Mouse (Mus musculus) left cerebral cortex, adult 8-10 months (tissue): Measurements from ENCODE around the gene Hpse2. TPM values are rescaled to one million over a fixed set of nuclear protein-coding genes. Genes with fewer than 3 reads are reported as not detected.
"Not testable (repeated sequence)": the region's sequence is repeated elsewhere in the genome, so short reads cannot be mapped to it uniquely, and the experiment has no call there.

Experiments
- DNase-seq, 2 experiments: peaks; one replicate each; pipeline ENCODE4 v3.0.0; 2022; ENCODE audit warnings: low spot score in 2 of 2
- total RNA-seq, 4 experiments: library from RNA; stranded (reverse); gene quantifications; 2 replicates each; pipeline ENCODE4 v1.2.4; 2022

Hpse2 gene
- under 1 TPM in 3 of 4 experiments, not detected in 1; 0.08 to 0.13 (median 0.09) TPM for total RNA-seq

GRCm38 (mm10) chr19:43388017-43388904 lies at the start of gene Hpse2:
Gene Hpse2, minus strand, starts transcription at chr19:43388355.
- DNase-seq: no peak

DNA sequence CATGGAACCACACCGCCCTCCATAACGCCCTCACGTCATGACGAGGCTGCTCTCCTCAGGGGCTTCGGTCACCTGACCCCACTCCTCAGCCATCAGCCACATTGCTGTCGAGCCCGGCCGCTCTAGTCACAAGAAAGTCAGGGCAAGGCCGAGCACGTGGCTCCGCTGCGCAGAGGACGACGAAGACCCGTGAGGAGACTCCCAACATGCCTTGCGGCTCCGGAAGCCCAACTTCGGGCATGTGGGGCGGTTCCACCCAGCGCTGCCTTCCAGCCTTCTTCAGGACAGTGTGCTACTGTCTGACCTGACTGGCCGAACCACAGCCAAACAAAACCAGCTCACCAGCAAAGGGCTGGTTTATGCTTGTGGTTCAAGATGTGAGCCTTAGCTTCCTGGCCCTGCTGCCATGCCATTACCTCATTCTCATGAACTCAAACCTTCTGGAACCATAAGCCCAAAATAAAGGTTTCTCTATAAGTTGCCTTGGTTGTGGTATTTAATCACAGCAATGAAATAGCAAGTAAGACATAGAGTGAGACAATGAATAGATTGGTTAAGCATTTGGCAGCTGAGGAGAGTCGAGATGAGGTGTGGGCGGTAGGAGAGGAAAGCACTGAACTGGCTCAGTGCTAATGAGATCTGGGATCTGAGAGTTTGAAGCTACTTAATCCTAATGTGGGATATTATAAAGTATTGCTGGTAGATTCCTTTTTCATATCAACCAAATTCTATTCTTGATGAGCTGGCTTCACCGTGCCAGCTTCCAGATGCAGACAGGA lies 39.5 kb upstream of the Hpse2 start:
- DNase-seq: no peak

GRCm38 (mm10) chr19:43424082-43424481 lies 35.9 kb upstream of the Hpse2 start:
- no peak for DNase-seq

GRCm38 (mm10) chr19:43420506-43420905 lies 32.4 kb upstream of the Hpse2 start:
- no peak for DNase-seq

GRCm38 (mm10) chr19:43415565-43415964 lies 27.4 kb upstream of the Hpse2 start:
- no peak for DNase-seq

DNA sequence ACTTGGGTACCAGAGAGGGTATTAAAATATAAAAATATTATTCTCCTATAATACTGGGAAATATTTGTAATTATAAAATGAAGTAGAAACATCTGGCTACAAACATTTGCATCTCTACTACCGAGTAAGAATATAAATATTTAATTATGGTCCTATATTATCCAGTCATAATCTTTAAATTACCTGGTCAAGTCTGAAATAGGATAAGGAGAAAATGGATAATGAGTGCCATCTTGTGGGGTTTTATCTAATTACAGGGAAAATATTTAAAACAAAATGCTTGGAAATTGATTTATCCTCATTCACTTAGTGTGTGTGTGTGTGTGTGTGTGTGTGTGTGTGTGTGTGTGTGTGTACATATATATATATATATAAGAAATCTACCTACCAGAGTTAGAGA lies 19.0 kb upstream of the Hpse2 start:
- DNase-seq: no peak

DNA sequence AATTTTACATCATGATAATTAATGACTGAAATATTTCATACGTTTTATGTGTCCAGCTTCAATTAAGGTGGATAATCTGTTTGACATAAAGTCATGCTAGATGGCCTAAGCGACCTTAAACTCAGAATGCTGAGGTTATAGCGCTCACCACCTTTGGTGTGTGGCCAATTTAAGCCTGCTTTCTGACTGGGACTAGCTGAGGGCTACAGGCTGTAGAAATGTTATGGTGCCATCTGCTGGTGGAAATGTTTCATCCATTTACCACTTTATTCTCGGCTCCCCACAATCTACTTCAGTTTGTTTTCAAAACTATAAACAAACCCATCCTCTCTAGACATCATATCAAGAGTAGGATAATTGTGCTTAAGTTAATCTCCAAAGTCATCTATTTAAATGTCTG lies 8.2 kb upstream of the Hpse2 start:
- DNase-seq: peak in 1 of 2 experiments; percentile 6

- DNase-seq: no peak
Observed at GRCm38 (mm10) chr19:43387071-43387770, 934 bp downstream of the Hpse2 start.

DNA sequence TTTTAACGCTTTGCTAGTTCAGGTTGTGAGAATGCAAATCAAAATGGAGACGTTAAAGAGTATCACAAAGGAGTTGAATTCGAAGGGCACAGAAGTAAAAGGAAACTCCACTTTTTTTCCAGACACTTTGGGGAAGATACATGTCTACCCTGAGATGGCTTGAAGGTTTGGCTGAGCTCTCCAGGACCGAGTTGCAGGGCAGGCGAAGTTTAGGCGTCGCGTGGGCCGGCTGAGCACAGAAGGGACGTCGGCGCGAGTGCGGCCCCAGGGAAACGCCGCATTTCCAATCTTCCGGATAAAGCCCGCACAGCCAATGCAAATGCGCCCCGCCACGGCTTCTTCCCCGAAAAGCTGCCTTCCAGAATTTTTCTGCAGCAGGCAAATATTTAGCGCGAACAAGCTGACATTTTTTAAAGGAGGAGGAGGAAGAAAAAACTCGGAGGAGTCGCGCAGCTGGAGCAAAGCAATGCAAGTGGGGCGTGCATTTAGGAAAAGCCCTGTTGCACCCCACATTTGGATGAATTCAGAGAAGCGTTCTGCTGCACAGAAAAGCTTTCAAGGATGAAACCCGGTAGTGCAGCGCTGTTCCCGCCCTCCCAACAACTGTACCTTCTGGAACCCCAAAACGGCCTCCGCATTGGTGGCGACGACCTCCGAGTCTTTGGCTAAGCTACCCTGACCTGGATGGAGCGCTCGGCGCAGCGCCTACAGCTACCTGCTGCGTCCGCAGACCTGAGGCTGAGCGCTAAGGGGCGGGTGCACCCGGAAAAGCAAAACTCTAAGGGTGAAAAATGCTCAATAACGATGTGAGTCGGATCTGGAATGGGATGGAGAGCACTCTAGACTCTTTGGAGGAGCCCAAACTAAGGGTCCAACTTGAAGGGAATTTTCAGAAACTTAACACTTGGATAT lies 1.9 kb downstream of the Hpse2 start:
- no peak for DNase-seq

DNA sequence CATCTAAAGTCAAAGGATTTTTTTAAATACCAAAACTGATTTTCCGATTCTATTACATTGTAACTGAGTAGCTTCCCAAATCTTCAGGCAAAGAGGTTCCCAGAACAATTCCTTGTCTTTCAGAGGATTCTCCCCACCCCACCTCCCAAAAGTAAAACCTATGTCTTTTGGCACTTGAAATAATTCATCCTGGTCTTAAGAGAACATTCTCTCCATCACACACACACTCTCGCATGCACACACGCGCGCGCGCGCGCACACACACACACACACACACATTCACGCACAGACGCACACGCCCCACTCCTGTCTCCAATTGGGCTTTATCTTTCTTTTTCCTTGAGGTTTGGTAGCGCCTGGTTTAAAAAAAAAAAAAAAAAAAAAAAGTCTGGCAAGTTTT lies 2.7 kb downstream of the Hpse2 start:
- DNase-seq: no peak

DNA sequence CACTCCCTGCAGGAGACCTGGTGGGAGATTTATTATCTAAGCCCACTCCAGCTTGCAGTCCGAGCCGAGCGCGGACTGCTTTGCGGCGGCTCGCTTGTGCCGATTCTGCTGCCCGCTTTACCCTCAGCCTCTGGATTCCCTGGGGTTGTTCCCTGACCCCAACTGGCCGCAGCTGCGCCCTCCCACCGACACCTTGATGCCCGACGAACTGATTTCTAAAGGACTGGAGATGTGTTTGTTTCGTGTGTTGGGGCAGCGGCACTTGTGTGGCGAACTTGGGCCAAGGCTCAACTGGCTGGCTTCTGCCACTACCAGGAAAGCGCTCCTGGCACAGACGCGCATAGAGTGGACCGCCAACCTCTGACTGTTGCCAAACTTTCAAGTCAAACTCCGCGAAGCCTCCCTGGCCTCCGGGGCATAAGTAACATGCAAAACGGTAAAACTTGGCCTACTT lies 3.1 kb downstream of the Hpse2 start:
- no peak for DNase-seq

DNA sequence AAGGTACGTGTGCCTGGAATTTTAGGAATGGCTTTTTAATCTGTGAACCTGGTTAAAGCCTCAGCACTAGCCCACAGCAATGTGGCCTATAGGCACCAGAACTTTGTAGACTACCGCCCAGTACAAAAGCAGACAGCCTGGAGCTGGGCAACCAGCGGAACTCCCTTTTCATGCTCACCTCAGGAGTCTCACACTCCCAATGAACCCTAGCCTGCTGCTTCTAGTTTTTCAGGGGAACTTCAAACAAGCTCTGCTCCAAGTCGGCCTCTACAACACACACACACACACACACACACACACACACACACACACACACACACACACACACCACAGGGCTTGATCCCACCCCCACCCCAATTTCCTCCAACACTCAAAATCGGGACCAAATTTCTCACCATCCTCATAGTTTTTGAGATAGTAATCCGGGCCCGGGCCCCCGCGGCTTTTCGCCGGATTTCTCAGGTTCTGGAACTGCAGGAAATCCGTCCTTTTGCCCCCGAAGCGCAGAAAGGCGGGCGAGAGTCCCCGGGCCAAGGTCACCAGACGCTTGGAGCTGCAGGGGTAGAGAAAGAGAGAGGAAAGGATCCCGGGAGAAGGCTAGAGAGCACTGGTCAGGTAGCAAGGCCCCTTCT lies 3.7 kb downstream of the Hpse2 start:
- DNase-seq: no peak

DNA sequence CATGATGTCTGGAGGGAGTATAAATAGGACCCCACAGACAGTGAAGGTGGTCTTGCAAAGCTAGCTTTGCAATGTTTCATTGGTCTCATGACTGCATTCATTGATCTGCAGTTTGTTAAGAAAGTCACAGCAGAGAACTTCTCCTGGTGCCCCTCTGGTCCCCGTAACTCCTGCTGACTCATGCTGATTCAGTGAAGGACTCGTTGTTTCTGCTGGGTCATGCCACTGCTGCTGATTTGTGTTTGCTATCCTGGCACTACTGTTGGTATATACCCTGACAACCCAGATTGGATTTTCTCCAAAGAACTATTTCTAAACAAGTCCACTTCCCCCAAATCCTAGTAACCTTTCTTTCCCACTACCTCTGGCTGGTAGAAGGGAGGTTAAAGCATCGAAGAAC lies 29.3 kb downstream of the Hpse2 start:
- no peak for DNase-seq

DNA sequence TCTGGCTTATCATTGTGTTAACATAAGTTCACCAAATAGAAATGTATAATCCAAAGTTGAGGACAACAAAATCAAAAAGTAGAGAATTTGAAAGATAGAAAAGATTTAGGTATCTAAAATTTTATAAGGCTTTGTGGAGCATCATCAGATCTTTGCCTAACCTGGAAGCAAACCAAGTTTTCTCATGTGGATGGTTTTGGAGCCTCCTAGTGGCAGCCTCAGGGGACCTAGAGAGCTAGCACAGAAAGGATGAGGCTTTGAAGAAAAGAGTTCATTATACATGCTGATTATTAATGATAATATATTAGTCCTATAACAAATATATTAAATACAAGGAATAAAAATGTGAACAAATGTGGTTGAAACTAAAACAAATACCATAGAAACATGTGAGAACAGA lies 77.0 kb downstream of the Hpse2 start:
- DNase-seq: peak in 1 of 2 experiments; percentile 5

DNA sequence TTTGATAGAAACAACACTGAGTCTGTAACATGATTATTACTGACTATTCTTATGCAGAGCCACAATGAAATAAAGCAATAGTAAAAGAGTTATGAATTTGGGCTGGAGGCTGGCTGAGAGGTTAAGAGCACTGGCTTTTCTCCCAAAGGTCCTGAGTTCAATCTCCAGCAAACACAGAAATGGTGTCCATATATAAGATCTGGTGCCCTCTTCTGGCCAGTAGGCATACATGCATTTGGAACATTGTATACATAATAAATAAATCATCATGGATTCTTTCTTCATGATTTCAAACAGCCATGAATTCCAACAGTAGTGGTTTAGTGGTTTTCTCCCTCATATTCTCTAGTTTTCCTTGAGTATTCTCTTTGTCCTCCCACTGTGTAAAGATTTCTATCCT lies 81.4 kb downstream of the Hpse2 start:
- no peak for DNase-seq

DNA sequence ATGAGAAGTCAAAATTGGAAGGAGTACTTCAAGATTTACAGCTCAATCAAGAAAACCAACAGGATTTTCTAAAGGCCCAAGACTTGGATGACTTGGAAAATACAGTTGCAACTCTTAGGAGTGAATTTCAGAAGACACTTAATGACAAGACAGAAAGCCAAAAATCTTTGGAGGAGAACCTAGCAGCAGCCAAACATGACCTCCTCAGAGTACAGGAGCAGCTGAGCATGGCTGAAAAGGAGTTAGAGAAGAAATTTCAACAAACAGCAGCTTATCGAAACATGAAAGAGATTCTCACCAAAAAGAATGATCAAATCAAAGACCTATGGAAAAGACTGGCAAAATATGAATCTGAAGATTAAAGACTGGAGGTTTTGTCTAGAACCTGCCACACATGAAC lies 106.8 kb downstream of the Hpse2 start:
- not testable (repeated sequence) for DNase-seq

DNA sequence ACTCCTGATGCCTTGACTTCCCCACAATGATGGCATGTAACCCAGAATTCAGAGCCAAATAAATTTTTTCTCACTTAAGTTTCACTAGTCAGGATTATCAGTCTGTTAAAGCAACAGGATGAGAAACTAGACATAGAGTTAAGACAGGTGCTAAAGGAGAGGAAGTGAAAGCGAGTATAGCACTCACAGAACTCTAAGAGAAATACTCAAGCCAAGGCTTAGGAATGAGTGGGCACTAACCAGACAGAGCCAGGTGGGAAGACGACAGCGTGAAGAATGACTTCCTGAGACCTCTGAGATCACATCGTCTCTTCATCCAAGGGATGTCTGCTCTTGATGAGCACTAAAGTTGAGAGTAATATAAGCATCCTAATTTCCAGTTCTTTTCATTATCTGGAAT lies 144.2 kb downstream of the Hpse2 start:
- DNase-seq: no peak

- no peak for DNase-seq
Observed at GRCm38 (mm10) chr19:43231711-43232110, 156.4 kb downstream of the Hpse2 start.

DNA sequence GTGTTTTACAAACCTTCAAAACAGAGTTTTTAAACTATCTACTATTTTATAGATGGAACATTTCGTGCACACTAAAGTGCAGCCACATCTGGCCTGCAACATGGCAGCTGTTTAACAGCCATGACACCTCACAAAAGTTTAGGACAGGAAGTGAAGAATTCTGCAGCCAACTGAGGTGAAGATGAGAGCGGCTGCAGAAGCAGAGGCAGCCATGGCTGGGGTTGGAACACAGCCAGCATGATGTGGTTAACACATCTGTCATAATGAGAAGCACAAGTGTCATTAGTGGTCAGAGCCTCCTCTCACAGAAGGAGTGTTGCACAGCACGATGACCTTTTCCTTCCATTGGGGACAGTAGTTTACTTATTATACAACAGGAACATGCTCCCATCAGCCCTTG lies 194.6 kb downstream of the Hpse2 start:
- no peak for DNase-seq

DNA sequence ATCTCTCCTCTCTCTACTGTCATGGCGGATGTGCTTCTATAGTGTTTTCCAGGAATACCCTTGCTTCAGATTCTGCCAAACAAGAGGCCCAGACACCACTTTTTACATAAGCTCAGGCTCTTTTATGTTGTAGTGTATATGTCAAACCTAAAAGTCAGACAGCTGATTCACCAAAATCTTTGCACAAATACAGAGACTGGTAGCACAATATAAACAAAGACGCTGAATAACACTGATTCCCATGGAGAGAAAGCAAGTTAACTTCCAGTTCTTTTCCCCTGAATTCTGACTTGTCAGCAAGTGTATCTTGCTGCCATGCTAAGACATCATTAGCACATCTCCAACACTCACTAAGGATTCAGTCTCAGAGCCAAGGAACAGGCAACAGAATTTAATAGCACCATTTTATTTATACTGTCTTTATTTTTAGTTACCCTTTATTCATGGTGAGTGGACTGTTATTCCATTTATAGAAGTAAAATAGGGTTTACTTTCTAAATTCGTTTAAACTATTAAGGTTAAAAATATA lies 212.7 kb downstream of the Hpse2 start:
- DNase-seq: no peak
